Mouse (Mus musculus) layer of hippocampus, postnatal 10 days (tissue): ENCODE results near the gene Plekhg1. TPM values are rescaled to one million over a fixed set of nuclear protein-coding genes. Genes with fewer than 3 reads are reported as not detected.
A peak's percentile ranks its signal among the peaks of the same experiment; 100 is the strongest.

Source experiments
- DNase-seq, 2 experiments: peaks; one replicate each; pipeline ENCODE4 v3.0.0; 2021; ENCODE audit warnings: low spot score in 2 of 2
- total RNA-seq, 2 experiments: library from RNA; stranded (reverse); gene quantifications; 2 replicates each; pipeline ENCODE4 v1.2.3; 2021

Plekhg1 gene
- total RNA-seq, 2 experiments from 2014 or later: 28.8 to 29.0 TPM

DNA sequence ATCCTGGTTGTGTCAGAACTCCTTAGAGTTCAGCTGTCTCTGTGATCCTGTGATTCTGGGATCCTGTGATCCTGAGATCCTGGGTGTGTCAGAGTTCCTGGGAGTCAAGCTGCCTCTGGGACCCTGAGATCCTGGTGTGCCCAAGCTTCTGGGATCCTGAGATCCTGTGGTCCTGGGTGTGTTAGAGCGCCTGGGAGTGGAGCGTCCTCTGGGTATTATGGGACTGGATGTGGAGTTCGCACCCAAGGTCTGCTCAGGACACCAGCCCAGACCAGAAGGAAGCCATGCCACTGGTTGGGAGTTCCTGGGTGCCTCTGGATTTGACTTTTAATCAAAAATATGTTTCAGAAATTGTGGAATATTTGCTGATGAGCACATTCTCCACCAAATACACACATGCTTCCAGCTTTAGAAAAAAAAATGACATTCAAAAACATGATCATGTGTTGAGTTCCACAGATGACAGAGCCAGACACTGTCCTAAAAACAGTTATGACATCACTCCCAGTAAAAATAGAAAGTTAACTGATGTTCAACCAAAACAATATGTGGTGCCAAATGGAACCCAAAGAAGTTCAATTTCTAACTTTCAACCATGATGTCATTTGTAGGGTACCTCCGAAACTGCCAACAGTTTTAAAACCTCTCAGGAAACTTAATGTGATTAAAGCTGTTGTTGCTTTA is 137.8 kb downstream of the Plekhg1 start:
- DNase-seq: no peak

GRCm38 (mm10) chr10:3881179-3881578 is 141.0 kb downstream of the Plekhg1 start:
- DNase-seq: no peak

DNA sequence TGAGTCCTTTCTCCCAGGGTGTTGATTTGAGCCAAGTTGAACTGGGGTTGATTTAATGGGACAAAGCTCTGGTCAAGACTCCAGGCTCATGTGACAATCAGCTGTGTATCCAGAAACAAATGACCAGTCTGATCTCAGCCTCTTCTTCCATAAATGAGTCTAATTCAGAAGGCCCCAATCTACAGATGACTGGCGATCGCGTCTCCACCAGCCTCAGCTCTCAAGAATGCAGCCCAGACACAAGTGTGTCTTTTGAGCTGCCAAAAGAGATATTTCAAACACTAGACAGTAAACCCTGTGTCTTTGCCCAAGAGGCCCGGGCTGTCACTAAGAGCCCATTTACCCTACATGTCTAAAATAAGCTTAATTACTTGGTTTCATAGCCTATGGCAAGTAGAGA is 148.3 kb downstream of the Plekhg1 start:
- no peak for DNase-seq

- no peak for DNase-seq
These were observed 151.5 kb downstream of the Plekhg1 start for GRCm38 (mm10) chr10:3891381-3892263.

DNA sequence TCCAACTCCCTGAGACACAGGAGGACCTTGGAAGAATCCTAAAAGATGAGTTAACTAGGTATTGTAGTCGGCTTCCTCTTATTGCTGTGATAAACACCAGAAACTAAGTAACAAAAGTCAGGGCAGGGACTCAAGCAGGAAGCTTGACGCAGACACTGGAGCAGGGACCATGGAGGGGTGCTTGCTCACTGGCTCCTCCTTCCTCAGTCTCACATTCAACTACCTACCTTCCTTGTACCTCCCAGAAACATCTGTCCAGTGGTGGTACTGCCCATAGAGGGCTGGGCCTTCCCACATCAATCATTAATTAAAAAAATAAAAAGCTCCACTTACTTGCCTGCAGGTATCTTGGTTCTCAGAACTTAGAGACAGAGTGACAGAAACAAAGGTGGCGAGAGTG is 152.2 kb downstream of the Plekhg1 start:
- no peak for DNase-seq

DNA sequence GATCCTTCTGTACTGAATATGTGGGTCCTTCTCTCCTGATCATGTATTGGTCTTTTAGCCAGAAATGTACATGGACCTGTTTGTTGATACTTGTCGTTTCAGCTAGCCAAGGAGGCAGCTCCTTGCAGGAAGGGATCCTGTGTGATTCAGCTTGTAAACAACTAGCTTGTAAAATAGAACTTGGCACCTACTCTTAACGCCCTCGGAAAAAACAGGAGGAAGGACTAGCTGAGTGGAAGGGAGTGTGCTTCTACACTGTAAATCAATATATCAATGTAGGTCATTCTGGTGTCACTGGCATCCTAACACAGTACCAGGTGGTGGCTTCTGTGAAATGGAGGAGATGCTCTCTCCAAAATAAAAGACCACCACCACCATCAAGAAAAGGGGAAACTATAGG is 157.9 kb downstream of the Plekhg1 start:
- no peak for DNase-seq

- DNase-seq: no peak
These were observed 160.3 kb downstream of the Plekhg1 start for GRCm38 (mm10) chr10:3900416-3900956.

GRCm38 (mm10) chr10:3905747-3906146 is 165.6 kb downstream of the Plekhg1 start:
- DNase-seq: no peak

DNA sequence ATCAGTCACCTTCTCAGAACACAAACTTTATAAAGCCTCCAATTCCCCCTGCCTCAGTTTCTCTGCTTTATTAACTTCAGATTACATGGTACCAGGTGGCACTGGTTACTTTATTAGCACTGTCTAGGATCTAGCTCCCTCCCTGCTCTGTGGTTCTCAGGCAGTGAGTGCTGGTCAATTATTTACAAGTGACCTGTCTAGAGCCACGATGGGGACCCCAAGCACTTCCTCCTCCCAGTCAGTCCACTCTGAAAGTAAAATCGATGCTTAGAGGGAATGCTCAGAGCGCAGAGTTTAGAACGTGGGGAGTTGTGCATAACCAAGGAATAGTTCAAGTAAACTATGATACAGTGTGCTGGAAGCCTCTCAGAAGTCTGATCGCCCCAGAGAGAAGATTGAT is 173.9 kb downstream of the Plekhg1 start:
- no peak for DNase-seq

DNA sequence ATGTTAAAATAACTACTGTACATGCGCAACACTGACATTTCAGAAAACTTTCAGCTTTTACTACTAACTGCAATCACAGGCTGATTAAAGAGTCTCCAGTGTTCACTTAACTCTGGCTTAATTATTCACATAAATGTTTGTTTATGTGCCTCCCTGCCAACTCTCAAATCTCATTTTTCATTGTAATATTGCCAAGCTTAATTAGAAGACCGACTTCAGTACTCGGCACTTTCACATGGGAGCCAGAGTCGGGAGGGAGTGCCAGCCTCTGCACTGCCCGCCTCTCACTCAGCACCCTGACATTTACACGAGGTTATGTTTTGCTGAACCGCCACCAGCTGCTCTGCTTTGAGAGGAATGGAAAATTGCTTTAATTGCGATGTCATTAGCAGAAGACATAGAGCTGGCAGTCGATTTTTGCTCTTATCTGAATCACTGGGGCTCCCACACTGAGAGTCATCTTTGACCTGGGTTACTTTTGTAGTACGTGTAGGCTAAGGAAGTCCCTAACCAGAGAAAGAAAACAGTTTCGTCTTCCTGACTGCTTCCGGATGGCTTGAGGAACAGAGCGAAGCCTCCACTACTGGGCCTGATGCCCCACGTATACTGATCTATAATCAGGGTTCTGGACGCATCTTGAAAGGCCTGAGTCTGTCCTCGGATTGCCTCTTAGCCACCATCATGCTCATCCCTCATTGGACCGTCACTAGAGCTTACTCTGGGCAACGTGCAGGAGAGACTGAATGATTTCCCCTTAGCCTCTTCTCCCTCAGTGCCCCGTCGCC is 180.4 kb downstream of the Plekhg1 start:
- peak in 1 of 2 experiments; percentile 53 for DNase-seq

DNA sequence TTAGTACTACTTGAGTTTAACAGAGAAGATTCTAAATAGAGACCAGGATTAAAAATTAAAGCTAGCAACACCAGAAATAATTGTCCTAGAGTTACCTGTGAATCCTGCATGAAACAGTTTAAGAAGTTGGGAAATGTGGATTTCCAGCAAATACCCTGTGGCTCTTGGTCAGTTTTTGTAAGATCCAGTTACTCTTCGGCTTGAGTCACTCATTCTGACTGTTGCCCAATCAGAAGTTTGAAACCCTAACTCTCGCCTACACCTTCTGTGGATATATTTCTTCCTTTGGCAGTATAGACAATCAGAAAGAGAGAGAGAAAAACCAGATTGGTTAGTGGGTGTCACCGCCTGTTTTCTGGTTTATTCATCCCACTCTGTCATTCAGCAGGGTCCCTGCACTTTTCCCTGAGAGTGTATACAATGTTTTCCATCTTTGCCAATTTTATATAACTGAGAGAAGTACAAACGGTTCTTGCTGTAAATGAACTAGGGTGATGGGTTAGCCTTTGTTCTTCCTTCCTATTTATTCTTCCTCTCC is 187.9 kb downstream of the Plekhg1 start:
- DNase-seq: no peak

- no peak for DNase-seq
These were observed 191.7 kb downstream of the Plekhg1 start for GRCm38 (mm10) chr10:3931831-3932230.

DNA sequence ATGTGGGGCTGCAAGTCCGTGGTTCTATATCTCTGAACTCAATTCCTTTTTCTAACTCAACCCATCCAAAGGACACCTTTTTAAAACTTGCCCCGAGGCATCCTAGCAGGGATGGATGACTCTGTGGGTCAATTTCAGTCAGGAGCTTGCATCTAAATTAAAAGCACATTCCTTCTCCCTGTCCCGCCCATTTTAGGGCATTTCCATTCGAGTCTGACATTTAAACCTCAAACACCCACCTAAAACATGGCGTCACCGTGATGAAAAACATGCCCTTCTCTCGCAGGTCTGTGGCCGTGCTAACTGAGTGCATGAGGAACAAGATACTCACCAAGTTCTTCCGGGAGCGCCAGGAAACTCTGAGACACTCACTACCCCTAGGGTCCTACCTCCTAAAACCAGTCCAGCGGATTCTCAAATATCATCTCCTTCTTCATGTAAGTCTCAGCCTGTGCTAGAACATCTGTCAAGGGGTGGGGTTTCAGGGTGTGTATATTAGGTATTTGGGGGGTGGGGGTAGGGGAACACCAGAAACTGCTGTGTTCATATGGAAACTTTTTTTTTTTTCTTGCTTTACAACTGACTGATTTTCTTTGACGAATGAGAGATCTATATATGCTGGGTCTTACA is 193.3 kb downstream of the Plekhg1 start:
- DNase-seq: no peak

GRCm38 (mm10) chr10:3936864-3937263 is 196.7 kb downstream of the Plekhg1 start:
- no peak for DNase-seq

DNA sequence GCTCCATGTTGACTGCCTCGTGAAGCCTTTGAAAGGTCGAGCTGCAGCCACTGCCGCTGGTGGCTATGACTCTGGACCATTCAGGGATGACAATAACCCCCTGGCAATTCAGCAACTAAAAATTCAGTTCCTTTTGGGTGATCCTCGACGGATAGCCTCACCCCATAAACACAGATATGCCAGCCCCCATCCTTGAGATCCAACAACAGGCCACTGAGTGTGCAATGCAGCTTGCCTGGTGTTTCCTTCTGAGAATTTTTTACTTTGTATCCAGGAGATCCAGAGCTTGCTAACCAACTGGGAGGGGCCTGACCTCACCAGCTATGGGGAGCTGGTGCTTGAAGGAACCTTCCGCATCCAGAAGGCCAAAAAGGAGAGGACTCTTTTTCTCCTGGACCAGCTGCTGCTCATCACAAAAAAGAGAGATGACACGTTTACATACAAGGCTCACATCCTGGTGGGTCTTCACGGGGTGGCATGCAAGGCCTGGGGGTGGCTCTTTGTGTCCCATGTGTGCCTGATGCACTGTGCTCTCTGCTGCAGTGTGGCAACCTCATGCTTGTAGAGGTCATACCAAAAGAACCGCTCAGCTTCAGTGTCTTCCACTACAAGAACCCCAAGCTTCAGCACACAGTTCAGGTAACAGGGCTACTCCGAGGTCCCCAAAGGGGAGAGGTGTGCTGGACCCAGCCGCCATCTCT is 199.9 kb downstream of the Plekhg1 start:
- DNase-seq: no peak

- DNase-seq: no peak
These were observed 200.4 kb downstream of the Plekhg1 start for GRCm38 (mm10) chr10:3940596-3940975.

GRCm38 (mm10) chr10:3941054-3941757 is 201.0 kb downstream of the Plekhg1 start:
- DNase-seq: no peak

DNA sequence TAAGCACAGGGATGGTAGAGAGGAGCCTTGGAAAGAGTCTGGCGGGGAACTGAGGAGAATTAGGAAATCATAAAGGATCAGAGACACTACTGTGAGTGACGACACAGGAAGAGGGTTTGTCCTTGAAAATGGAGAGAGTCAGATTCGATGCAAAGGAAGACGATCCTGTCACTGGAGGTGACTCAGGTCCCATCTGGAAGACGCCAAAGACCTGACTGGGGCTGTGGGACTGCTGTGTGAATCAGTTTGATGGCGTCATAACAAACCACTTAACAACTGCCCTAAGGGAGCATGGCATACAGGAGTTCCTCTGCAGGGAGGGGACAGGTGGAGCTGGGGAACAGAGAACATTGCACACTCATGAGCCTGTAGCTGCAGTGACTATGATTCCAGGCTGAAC is 202.1 kb downstream of the Plekhg1 start:
- no peak for DNase-seq
